Mouse (Mus musculus) testis, adult 2 months (tissue): ENCODE data around the gene Gpr19. TPM values are rescaled to one million over a fixed set of nuclear protein-coding genes. Genes with fewer than 3 reads are reported as not detected.
A peak's percentile ranks its signal among the peaks of the same experiment; 100 is the strongest.

Experiments
- H3K27ac ChIP-seq: fragments of 200-500 bp; 2 replicates; pipeline ENCODE4 v1.5.1; 2012; ENCODE audit warnings: low read depth, low read length; ENCODE audit not compliant: control insufficient read depth, insufficient read depth
- H3K27me3 ChIP-seq: fragments of 200-500 bp; 2 replicates; pipeline ENCODE4 v1.6.1; 2012; ENCODE audit warnings: mild to moderate bottlenecking, low read length, moderate library complexity; ENCODE audit not compliant: control insufficient read depth, insufficient read depth
- H3K36me3 ChIP-seq: fragments of 200-500 bp; 2 replicates; pipeline ENCODE4 v1.6.1; 2012; ENCODE audit warnings: mild to moderate bottlenecking, low read length; ENCODE audit not compliant: control insufficient read depth, insufficient read depth
- H3K4me1 ChIP-seq: fragments of 200-500 bp; 2 replicates; pipeline ENCODE4 v1.6.1; 2012; ENCODE audit warnings: low read length; ENCODE audit not compliant: control insufficient read depth, insufficient read depth
- H3K4me3 ChIP-seq: fragments of 200-500 bp; 2 replicates; pipeline ENCODE4 v1.5.1; 2012; ENCODE audit warnings: low read depth, mild to moderate bottlenecking, low read length, moderate library complexity, mixed read lengths; ENCODE audit not compliant: control insufficient read depth
- CTCF ChIP-seq: fragments of 200-500 bp; IDR thresholded peaks from 2 replicates; pipeline ENCODE4 v1.5.1; 2012; ENCODE audit warnings: low read depth, mild to moderate bottlenecking, inconsistent platforms, low read length, moderate library complexity; ENCODE audit not compliant: control insufficient read depth, insufficient read depth, insufficient replicate concordance
- POLR2A ChIP-seq: fragments of 200-500 bp; IDR thresholded peaks from 2 replicates; pipeline ENCODE4 v1.6.1; 2012; ENCODE audit warnings: low read depth, mild to moderate bottlenecking, inconsistent platforms, low read length, moderate library complexity; ENCODE audit not compliant: control insufficient read depth
- polyA plus RNA-seq: library from polyadenylated mRNA; depleted of rRNA; stranded (reverse); fragments of >200 nt; gene quantifications from 2 replicates; pipeline ENCODE4 v1.2.3, GENCODE M21; 2012

Gpr19 gene
- polyA plus RNA-seq, 1 experiment = 46.0 TPM

DNA sequence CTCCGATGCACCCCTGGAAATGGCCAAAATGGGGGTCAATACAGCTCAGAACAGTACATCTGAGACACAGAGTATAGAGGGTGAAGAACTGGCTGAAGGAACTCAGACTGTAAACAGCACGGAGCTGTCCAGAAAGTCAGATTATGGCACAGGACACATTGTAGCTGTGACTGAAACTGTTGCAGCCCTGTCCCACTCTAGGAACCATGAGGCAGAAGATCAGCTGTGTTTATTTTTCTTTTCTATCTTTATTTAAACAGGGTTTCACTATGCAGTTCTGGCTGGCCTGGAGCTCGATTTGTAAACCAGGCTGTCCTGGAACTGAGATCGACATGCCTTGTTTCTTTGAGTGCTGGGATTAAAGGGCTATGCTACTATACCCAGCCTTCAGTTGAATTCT, 38.1 kb downstream of the Gpr19 start:
- Histone ChIP-seq H3K4me1 (peaks cover 8% of the 10 kb centered on the region), H3K27ac (peak overlapping the region; percentile 18; the same call in 1 of the 2 replicates), H3K27me3 (no peaks in the 10 kb centered on the region), H3K4me3 (no peak overlapping the region), H3K36me3 (no peaks in the 10 kb centered on the region)
- no peak for TF ChIP-seq CTCF
- no peak for TF ChIP-seq POLR2A

DNA sequence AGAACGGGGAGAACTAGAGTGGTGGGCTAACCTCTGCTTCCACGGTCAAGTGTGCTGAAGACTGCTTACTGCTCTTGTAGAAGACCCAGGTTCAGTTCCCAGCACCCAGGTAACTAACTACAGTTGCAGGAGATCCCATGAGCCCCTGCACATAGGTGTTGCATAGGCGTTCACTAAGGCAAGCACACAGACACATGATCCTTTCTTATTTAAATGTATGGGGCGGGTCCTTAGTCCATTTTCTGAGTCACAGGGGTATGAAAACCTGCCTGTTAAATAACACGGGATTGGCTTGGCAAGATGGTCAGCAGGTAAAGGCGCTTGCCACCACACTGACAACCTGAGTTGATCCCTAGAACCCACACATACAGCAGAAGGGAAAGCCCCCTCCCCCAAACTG, 39.4 kb downstream of the Gpr19 start:
- TF ChIP-seq POLR2A = no peak
- no peak for TF ChIP-seq CTCF
- peaks cover 8% of the 10 kb centered on the region for H3K4me1 ChIP-seq
- H3K27ac ChIP-seq = no peak overlapping the region
- no peaks in the 10 kb centered on the region for H3K27me3 ChIP-seq
- H3K4me3 ChIP-seq = no peak overlapping the region
- no peaks in the 10 kb centered on the region for H3K36me3 ChIP-seq

DNA sequence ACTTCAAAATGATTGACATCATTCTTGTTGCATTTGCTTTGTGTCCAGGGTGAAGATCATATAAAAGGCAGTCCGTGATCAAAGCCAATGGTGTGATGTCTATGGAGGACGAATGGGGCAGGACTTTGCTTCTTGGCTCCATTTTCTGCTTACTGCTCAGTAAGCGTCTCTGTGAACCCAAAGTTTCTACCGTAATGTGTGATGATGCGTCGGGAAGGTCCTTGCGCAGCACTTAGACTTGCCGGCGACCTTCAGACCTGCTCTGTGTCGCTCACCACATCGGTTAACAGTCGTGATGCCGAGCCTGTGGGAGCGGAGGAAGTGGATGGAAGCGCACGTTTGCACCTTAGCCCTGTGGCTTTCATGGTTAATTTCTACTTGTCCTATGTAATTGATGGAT, 42.5 kb downstream of the Gpr19 start:
- TF ChIP-seq POLR2A = no peak
- no peak for TF ChIP-seq CTCF
- Histone ChIP-seq H3K4me3 (no peak overlapping the region), H3K36me3 (no peaks in the 10 kb centered on the region), H3K27me3 (no peaks in the 10 kb centered on the region), H3K27ac (no peak overlapping the region), H3K4me1 (no peaks in the 10 kb centered on the region; the same call in 1 of the 2 replicates)

DNA sequence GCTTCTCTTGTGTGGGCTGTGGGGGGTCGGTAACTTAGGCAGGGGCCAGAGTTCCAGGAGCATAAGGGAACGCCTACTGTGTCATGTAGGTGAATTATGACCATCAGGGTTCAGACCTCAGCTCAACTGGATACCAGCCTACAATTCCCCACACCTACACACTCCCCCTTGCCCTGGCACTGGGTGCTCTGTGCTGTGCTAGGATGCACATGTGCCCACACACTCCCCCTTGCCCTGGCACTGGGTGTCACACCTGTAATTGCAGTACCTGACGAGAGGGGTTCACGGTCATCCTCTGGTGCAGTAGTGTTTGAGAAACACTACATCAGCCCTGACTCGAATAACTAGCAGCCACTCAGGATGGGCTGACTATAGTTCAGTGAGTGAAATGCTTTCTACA, 43.6 kb downstream of the Gpr19 start:
- Histone ChIP-seq H3K27ac (no peak overlapping the region), H3K27me3 (no peaks in the 10 kb centered on the region), H3K4me3 (no peak overlapping the region), H3K4me1 (no peaks in the 10 kb centered on the region), H3K36me3 (no peaks in the 10 kb centered on the region)
- TF ChIP-seq CTCF (no peak), POLR2A (no peak)

DNA sequence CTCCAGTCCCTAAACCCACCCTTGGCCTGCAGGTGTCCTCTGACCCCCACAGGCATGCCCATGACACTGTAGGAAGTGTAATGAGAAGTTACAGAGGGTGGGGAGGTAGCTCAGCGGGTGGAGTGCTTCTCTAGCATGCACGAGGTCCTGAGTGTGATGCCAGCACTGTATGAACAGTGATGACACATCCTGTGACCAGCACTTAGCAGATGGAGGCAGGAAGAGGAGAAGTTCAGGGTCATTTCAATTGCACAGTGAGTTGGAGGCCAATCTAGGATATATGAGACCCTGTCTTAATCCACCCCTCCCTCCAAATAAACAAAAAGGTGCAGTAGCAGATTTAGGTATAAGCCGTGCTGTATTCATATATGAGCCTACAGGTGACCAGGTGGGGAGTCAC, 48.4 kb downstream of the Gpr19 start:
- no peaks in the 10 kb centered on the region; the same call in 1 of the 2 replicates for H3K4me1 ChIP-seq
- H3K27me3 ChIP-seq = no peaks in the 10 kb centered on the region
- peaks cover 2% of the 10 kb centered on the region for H3K36me3 ChIP-seq
- no peak overlapping the region for H3K4me3 ChIP-seq
- TF ChIP-seq POLR2A = no peak
- TF ChIP-seq CTCF = no peak
- no peak overlapping the region for H3K27ac ChIP-seq

DNA sequence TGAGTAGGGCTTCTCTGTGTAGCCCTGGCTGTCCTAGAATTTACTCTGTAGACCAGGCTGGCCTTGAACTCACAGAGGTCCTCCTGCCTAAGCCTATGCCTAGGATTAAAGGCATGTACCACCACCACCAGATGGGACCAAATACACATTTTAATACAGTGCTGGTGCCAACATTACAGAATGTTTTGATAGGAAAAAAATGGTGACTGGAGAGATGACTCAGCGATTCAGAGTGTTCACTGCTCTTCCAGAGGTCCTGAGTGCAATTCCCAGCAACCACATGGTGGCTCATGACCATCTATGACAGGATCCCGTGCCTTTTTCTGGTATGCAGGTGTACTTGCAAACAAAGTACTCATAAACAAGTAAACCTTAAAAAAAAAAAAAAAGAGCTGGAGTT, 48.9 kb downstream of the Gpr19 start:
- Histone ChIP-seq H3K27ac (no peak overlapping the region), H3K27me3 (no peaks in the 10 kb centered on the region), H3K36me3 (peaks cover 2% of the 10 kb centered on the region), H3K4me1 (no peaks in the 10 kb centered on the region; the same call in 1 of the 2 replicates), H3K4me3 (no peak overlapping the region)
- TF ChIP-seq CTCF (no peak), POLR2A (no peak)

DNA sequence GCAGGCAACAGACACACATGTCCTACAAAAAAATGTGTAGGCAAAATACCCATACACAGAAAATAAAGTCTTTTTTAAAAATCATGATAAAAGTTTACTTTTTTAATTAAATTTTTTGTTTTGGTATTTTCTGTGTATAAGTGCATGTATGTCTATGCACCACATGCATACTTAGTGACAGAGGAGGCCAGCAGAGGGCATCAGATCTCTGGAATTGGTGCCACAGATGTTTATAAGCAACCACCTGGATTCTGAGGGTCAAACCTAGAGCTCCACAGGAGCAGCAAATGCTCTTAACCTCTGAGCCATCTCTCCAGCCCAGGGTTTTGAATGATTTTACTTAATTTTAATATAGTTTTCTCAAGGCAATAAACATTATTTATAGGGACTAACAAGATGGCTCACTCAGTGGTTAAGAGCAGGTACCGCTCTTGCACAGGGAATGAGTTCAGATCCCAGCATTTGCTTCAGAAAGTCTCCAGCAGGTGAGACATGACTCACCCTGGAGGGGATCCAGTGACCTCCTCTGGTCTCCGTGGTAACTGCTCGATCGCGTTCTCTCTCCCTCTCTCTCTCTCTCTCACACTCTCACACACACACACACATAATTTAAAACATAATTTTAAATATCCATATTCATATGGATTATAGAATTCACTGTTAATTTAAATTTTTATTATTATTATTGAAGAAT, 50.0 kb downstream of the Gpr19 start:
- Histone ChIP-seq H3K4me1 (no peaks in the 10 kb centered on the region; the same call in 1 of the 2 replicates), H3K27ac (no peak overlapping the region), H3K27me3 (no peaks in the 10 kb centered on the region), H3K36me3 (peaks cover 2% of the 10 kb centered on the region), H3K4me3 (no peak overlapping the region)
- TF ChIP-seq POLR2A (no peak), CTCF (no peak)
